Comparison of ENCODE assay signal across 22 mouse cellular contexts in the genomic region with DNA sequence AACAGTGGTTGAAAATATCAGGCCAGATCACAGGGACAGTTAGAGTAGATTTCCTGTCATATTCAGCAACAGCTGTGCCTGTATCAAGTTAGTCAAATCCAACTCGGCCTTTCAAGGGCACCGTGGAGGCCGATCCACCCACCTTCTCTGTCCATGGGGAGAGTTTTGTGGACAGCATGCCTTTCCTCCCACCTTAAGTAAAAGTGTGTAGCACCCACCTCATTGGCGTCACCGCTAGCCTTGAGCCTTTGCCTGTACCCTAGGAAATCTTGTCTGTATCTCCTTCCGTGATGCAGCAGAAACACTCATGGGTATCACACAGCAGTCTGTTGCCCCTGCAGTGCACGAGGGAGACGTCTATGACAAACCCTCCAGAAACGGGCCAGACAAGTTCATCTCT. TPM values are rescaled to one million over a fixed set of nuclear protein-coding genes. Genes with fewer than 3 reads are reported as not detected.
"Had no signal": no experiment of that assay in that cellular context is flagged by ENCODE, and none has a peak within 500 bp of the region (broad histone marks: within the 10 kb centered on the region; RNA-seq: fewer than 3 reads in every experiment).

No protein-coding gene starts in this region.

- H3K27ac ChIP-seq: neural tube, embryonic 12.5 days; neural tube, embryonic 13.5 days; neural tube, embryonic 15.5 days; stomach, embryonic 15.5 days; stomach, postnatal 0 days had no signal

- H3K4me1 ChIP-seq: neural tube, embryonic 12.5 days; neural tube, embryonic 13.5 days; stomach, embryonic 15.5 days had no signal

- H3K4me3 ChIP-seq: neural tube, embryonic 12.5 days; neural tube, embryonic 13.5 days; neural tube, embryonic 15.5 days; stomach, embryonic 15.5 days had no signal

- H3K36me3 ChIP-seq: neural tube, embryonic 12.5 days; neural tube, embryonic 13.5 days; neural tube, embryonic 15.5 days; stomach, embryonic 15.5 days had no signal

- DNase-seq: retina, postnatal 1 day; right cerebral cortex, adult 18-20 months; right cerebral cortex, postnatal 14 days; right cerebral cortex, postnatal 25 days; right cerebral cortex, postnatal 4 days; spleen, adult 18-20 months; thymus, adult 18-20 months; thymus, adult 2 months; thymus, postnatal 14 days; thymus, postnatal 25 days; thymus, postnatal 36 days; thymus, postnatal 4 days had no signal

- H3K9me3 ChIP-seq: neural tube, embryonic 12.5 days; neural tube, embryonic 13.5 days; neural tube, embryonic 15.5 days; stomach, embryonic 15.5 days had no signal

- H3K27me3 ChIP-seq: neural tube, embryonic 12.5 days; neural tube, embryonic 13.5 days; neural tube, embryonic 15.5 days; stomach, embryonic 15.5 days had no signal

- H3K4me2 ChIP-seq: neural tube, embryonic 12.5 days; neural tube, embryonic 13.5 days; neural tube, embryonic 15.5 days; stomach, embryonic 15.5 days had no signal

- H3K9ac ChIP-seq: neural tube, embryonic 12.5 days; neural tube, embryonic 13.5 days; neural tube, embryonic 15.5 days; stomach, embryonic 15.5 days had no signal

RNA-seq across cellular contexts. Expression of a gene that starts 1.0 kb away (rescaled TPM):
- total RNA-seq: neutrophil, adult 5-6 weeks had no signal
- polyA plus RNA-seq: neural tube, embryonic 13.5 days; neural tube, embryonic 15.5 days; small intestine, adult 2 months; spleen, adult 2 months; stomach, embryonic 14.5 days; stomach, embryonic 15.5 days; stomach, postnatal 0 days had no signal

RNA-seq across cellular contexts. Expression of a gene that starts 36.9 kb away (rescaled TPM):
- total RNA-seq: neutrophil, adult 5-6 weeks had no signal
- polyA plus RNA-seq: neural tube, embryonic 12.5 days; small intestine, adult 2 months had no signal

RNA-seq across cellular contexts. Expression of a gene that starts 40.1 kb away (rescaled TPM):
- total RNA-seq: neutrophil, adult 5-6 weeks had no signal
- polyA plus RNA-seq: small intestine, adult 2 months; testis, adult 2 months had no signal
